Mouse (Mus musculus): ENCODE data around the gene Arf3.

Gene Arf3

GRCm38 (mm10) chr15:98722191-98722590 lies 40.8 kb downstream of the Arf3 start:
- DNase-seq (ENCODE audit: low spot score in 2 of 2) = no peak

DNA sequence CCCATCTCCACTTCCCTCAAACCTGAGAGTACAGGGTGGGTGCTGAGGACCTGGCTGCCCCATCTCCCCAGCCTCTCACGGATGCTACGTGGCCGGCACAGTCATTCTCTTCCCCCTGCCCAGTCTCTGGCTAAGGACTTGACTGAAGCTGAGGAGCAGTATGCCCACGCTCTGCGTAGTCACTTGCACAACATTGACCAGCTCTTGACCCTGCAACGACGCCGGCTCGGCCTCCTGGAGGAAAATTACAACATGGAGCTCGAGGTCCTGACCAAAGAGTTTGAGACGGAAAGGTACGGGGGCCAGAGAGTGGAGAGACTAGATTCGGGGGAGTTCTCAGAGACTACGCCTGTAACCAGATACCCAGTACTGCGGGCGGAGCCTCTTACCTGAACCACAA lies 45.7 kb downstream of the Arf3 start:
- DNase-seq (ENCODE audit: low spot score in 2 of 2) = no peak

GRCm38 (mm10) chr15:98714230-98714652 lies 48.8 kb downstream of the Arf3 start:
- no peak for DNase-seq (ENCODE audit: low spot score in 2 of 2)

- DNase-seq (ENCODE audit: low spot score in 2 of 2) = peak; percentile 56 to 60
Observed at GRCm38 (mm10) chr15:98710442-98710841, 52.6 kb downstream of the Arf3 start.

DNA sequence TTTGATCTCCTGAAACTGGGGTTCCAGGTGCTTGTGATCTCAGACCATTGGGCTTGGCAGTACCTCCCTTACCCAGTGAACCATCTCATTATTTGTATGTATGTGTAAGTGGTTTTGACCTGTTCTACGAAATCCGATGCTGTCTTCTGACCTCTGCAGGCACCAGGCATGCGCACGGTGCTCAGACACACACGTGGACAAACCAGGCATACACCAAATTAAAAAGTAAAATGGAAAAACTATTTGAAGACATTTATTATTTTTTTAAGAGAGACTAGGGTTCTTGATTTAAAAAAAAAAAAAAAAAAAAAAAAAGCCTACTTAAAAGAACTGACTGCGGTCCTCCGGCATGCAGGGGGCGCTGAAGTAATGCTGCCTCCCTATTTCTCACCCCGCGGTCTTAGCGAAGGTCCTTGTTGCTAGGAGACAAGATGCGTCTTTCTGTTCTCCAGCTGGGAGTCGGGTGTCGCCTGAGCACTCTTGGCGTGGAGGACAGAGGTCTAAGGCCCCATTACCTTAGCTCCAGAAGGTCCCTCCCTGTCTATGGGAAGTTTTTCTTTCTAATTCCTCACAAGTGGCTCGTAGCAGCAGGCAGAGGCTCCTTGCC lies 55.1 kb downstream of the Arf3 start, which contains the start of gene Ccdc65:
Gene Ccdc65, plus strand, starts transcription at position 442 of the 607 bp plus-strand sequence.
- DNase-seq (ENCODE audit: low spot score in 2 of 2) = peak; percentile 54 to 72

- no peak for DNase-seq (ENCODE audit: low spot score in 2 of 2)
Observed at GRCm38 (mm10) chr15:98704312-98704711, 58.7 kb downstream of the Arf3 start.

GRCm38 (mm10) chr15:98699190-98700105 lies 63.6 kb downstream of the Arf3 start:
- peak; percentile 57 to 67 for DNase-seq (ENCODE audit: low spot score in 2 of 2)

- DNase-seq (ENCODE audit: low spot score in 2 of 2) = no peak
Observed at GRCm38 (mm10) chr15:98696216-98696615, 66.8 kb downstream of the Arf3 start.

DNA sequence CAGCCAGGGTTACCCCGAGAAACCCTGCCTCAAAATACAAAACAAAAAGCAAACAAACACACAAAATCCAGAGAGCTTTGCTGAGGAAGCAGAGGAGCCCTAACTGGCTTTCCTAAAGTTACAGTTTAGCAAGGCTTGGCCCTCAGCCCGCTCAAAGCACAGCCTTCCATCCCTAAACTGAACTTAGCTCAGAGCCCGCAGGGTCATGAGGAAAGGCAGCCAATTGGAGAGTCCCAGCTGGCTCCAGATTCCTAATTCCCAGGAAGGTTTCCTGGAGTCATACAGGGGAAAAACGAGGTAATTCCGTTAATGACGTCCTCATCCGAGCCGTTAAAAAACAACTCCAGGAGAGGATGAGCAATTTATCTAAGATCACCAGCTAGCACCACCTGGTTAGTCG lies 67.3 kb downstream of the Arf3 start:
- no peak for DNase-seq (ENCODE audit: low spot score in 2 of 2)

GRCm38 (mm10) chr15:98692171-98692715 lies 70.8 kb downstream of the Arf3 start:
- DNase-seq (ENCODE audit: low spot score in 2 of 2) = no peak

- DNase-seq (ENCODE audit: low spot score in 2 of 2) = no peak
Observed at GRCm38 (mm10) chr15:98691486-98692147, 71.4 kb downstream of the Arf3 start.

DNA sequence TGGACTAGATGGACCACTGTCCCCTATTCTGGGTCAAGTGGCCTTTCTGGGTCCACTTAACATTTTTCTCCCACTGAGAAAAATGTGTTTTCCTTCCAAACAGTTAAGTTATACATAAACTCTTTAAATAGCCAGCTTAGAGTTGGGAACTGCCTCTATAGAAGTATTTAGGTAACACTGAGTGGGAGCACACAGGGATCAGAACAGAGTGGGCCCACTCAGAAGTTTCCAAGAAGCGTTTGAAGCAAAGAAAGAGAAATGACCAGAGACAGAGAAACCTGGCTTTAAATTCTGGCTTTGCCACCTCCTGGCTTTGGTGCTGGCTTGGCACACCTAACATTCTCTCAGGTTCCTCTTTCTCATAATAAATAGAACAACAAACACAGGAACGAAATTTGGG lies 73.3 kb downstream of the Arf3 start:
- no peak for DNase-seq (ENCODE audit: low spot score in 2 of 2)
